Mouse (Mus musculus): ENCODE data around the gene Ppard. TPM values are rescaled to one million over a fixed set of nuclear protein-coding genes. Genes with fewer than 3 reads are reported as not detected.

The Ppard gene
- polyA plus RNA-seq, 1 experiment from 2014 or later = 1.5 TPM

DNA sequence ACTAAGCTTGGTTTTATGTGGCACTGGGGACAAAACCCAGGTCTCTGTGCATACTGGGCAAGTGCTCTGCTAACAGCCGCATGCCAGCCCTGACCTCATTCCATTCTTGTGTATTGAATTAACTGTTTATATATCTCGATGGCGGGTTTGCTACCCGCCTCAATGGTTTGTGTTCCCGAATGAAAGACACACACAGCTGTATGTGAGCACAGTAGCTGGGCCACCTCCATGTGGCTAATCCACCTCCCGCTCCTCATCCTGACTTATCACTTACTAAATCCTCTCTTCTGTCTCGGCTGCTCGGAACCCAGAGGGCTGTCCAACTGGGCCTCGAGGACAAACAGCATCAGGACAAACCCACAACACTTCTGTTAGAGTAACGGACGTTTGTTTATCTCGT is 16.6 kb downstream of the Ppard start:
- Histone ChIP-seq H3K4me3 (no peak overlapping the region), H3K4me1 (peaks cover 27% of the 10 kb centered on the region), H3K9me3 (replicated peaks) (no peaks in the 10 kb centered on the region), H3K27ac (replicated peaks) (no peak overlapping the region), H3K27me3 (ENCODE audit: low read depth, poor library complexity, severe bottlenecking) (no peaks in the 10 kb centered on the region), H3K36me3 (peaks cover 4% of the 10 kb centered on the region; the same call in 1 of the 2 replicates)
- WGBS = 84% methylated on average over 12 of the region's 12 CpGs
- no peak for DNase-seq (ENCODE audit: low spot score)

DNA sequence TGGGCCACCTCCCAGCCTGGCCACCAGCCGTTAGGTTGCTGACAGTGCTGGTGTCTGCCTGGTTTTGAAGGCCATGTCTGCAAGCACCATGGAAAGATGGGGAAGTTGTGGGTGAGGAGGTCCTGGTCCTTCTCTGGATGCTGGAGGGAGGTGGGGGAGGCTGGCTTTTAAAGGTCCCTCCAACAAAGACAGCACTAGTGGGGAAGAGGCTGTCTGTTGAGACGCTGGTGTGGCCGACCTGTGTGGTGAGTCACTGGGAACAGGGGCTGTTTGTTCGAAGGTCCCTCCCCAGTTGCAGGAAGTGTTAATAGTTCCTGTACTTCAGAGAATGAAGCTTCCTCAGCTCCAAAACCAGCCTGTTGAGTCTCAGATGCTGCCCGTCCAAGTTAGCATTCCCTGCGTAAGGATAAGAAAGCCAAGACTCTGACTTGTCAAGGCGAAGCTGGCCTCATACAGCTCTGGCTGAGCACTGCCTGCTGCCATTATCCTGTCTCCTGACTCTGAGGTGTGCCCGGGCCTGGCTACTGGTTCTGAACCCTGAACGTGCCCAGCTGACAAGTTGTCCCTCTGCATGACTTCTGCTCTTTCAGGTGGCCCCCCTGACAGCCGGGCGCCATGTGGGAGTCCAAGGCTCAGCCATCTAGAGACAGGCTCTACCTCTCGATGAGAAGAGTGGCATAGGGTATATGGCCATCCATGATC is 19.2 kb downstream of the Ppard start:
- Histone ChIP-seq H3K4me3 (no peak overlapping the region), H3K9me3 (replicated peaks) (no peaks in the 10 kb centered on the region), H3K36me3 (peaks cover 4% of the 10 kb centered on the region; the same call in 1 of the 2 replicates), H3K27ac (replicated peaks) (no peak overlapping the region; the same call in 1 of the 2 replicates), H3K27me3 (ENCODE audit: low read depth, poor library complexity, severe bottlenecking) (no peaks in the 10 kb centered on the region), H3K4me1 (peaks cover 34% of the 10 kb centered on the region)
- WGBS = 91% methylated on average over 12 of the region's 12 CpGs
- no peak for DNase-seq (ENCODE audit: low spot score)

DNA sequence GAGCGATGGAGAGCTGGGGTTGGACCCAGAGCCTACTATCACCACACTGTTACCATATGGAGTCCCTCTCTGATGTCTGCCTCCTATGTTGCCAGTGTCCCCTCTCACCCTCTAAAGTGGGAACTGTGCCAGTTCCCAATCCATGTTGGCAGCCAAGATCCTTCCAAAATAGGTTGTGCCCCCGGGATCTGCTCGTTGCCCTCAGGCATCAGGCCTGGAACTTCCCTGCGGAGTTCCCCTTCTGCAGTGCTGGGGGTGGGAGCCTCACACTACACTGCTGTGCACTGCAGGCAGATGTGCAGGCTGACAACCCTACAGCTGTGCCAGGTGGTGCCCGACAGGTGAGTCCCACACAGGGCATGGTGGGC is 19.8 kb downstream of the Ppard start:
- WGBS = 95% methylated on average over 5 of the region's 5 CpGs
- Histone ChIP-seq H3K27ac (replicated peaks) (no peak overlapping the region; the same call in 1 of the 2 replicates), H3K4me1 (peaks cover 36% of the 10 kb centered on the region), H3K27me3 (ENCODE audit: low read depth, poor library complexity, severe bottlenecking) (no peaks in the 10 kb centered on the region), H3K4me3 (no peak overlapping the region), H3K9me3 (replicated peaks) (no peaks in the 10 kb centered on the region), H3K36me3 (peaks cover 4% of the 10 kb centered on the region; the same call in 1 of the 2 replicates)
- no peak for DNase-seq (ENCODE audit: low spot score)

DNA sequence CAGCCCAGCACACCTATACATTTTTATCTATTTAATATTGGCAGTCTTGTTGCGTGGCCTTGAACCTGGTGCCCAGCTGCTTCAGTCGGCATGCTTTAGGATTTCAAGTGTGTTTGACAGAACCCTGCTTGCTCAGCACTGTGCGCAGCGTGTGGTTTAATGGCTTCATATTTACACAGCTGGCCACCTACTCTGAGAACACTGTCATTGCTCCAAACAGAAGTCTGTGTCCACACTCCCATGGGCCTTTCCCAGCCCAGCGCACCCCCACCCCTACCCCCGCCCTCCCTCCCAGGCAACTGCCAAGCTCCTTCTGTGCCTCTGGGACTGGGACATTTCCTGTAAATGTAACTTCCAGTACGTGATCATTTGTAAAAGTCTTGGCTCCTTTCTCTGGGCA is 20.7 kb downstream of the Ppard start:
- WGBS = 80% methylated on average over 7 of the region's 7 CpGs
- no peaks in the 10 kb centered on the region for H3K9me3 ChIP-seq (replicated peaks)
- no peak overlapping the region for H3K4me3 ChIP-seq
- DNase-seq (ENCODE audit: low spot score) = peak; percentile 22
- H3K4me1 ChIP-seq = peaks cover 36% of the 10 kb centered on the region
- H3K27me3 ChIP-seq (ENCODE audit: low read depth, poor library complexity, severe bottlenecking) = no peaks in the 10 kb centered on the region
- 0 out of 2 replicates have a peak overlapping the region, but pooled peaks have one; percentile 13 for H3K27ac ChIP-seq (replicated peaks)
- H3K36me3 ChIP-seq = peaks cover 4% of the 10 kb centered on the region; the same call in 1 of the 2 replicates

DNA sequence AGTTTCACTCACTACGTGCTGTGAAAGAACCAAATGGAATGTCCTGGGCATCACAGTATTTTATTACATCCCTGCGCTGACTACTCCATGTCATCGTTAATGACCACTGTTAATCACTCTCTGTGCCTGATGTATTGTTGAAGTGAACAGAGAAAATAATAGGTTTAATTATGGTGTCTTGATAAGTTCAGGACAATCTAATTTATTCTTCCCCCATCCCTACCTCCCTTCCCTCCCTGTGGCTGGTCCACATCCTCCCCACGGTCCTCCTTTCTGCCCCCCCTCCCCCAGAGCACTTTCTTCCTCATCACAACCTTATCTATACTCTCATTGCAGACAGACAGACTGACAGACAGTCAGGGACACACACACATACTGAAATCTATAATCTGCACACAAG is 22.3 kb downstream of the Ppard start:
- peaks cover 7% of the 10 kb centered on the region; the same call in 1 of the 2 replicates for H3K9me3 ChIP-seq (replicated peaks)
- DNase-seq (ENCODE audit: low spot score) = no peak
- H3K36me3 ChIP-seq = peaks cover 7% of the 10 kb centered on the region
- WGBS = 77% methylated on average over 4 of the region's 4 CpGs
- H3K27me3 ChIP-seq (ENCODE audit: low read depth, poor library complexity, severe bottlenecking) = no peaks in the 10 kb centered on the region
- H3K27ac ChIP-seq (replicated peaks) = no peak overlapping the region
- peaks cover 31% of the 10 kb centered on the region for H3K4me1 ChIP-seq
- no peak overlapping the region for H3K4me3 ChIP-seq

DNA sequence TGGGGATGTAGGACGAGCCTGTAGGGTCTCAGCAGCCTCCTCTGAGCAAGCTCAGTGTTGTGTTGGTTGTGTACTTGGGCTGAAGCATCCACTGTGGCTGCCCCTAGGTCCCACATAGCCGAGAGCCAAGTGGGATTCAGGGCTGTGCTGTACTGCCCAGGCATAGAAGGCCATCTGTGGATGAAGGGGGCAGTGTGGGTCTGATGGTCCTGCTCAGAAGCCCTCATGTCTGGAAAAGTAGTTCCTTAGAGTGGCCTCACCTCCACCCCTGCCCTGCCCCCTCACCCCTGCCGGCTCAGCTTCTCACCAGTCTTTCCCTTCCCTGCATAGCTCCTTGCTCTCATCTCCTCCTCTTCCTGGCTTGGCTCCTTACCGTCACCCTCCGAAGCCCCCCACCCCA is 23.2 kb downstream of the Ppard start:
- no peak overlapping the region for H3K4me3 ChIP-seq
- no peaks in the 10 kb centered on the region for H3K27me3 ChIP-seq (ENCODE audit: low read depth, poor library complexity, severe bottlenecking)
- no peak for DNase-seq (ENCODE audit: low spot score)
- H3K4me1 ChIP-seq = peaks cover 31% of the 10 kb centered on the region
- H3K9me3 ChIP-seq (replicated peaks) = peaks cover 7% of the 10 kb centered on the region; the same call in 1 of the 2 replicates
- H3K27ac ChIP-seq (replicated peaks) = peak overlapping the region; percentile 10; the same call in 1 of the 2 replicates
- peaks cover 7% of the 10 kb centered on the region for H3K36me3 ChIP-seq
- 46% methylated on average over 5 of the region's 5 CpGs for WGBS

DNA sequence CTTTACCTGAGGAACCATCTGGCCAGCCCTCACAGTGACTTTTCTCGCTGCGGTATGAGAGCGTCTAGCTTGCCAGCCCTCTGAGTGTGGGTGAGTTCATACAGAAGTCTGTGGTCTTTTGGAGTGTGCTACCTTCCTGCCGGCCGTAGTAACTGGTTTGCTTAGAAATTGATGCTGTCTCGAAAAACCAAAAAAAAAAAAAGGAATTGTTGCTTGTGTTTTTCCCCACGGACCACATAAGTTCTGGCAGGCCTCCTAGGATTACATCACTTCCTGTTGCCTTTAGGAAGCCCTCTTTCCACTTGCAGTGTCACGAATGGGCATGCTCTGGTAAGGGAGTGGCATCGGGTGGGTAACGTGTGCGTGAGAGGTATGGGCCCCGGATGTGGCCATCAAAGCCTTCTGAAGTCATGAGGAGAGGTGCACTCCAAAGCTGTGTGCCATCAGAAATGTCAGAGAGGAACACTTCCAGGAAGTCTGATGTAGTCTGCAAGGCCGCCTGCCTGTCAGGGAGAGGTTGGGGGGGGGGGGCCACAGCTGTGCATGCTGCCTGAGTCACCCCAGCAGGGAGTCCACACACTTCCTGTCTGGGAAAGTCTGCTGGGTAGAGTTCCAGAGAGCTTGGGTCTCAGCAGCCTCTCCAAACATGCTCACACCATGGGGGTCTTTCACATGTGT is 24.3 kb downstream of the Ppard start:
- H3K27me3 ChIP-seq (ENCODE audit: low read depth, poor library complexity, severe bottlenecking) = no peaks in the 10 kb centered on the region
- H3K27ac ChIP-seq (replicated peaks) = peak overlapping the region; percentile 53; the same call in 1 of the 2 replicates
- peaks cover 7% of the 10 kb centered on the region for H3K36me3 ChIP-seq
- H3K4me1 ChIP-seq = peaks cover 34% of the 10 kb centered on the region
- DNase-seq (ENCODE audit: low spot score) = peak; percentile 33
- no peak overlapping the region for H3K4me3 ChIP-seq
- peaks cover 7% of the 10 kb centered on the region; the same call in 1 of the 2 replicates for H3K9me3 ChIP-seq (replicated peaks)
- 76% methylated on average over 13 of the region's 13 CpGs for WGBS

DNA sequence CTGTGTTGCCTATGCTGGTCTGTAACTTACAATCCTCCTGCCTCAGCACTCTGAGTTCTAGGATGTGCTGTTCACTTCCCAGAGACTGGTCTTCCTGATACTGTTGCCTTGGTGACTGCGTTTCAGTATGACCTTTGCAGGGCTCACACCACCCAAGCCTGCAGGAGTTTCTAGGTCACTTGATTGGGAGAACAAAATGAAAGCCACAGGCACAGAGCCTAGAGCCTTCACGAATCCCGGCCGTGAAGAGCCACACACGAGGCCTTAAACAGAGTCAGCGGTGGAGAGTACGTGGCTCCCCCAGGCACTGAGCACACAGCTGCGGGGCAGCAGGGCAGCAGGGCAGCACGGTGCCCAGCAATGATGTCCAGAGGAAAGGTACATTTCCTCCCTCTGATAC is 25.8 kb downstream of the Ppard start:
- no peaks in the 10 kb centered on the region for H3K27me3 ChIP-seq (ENCODE audit: low read depth, poor library complexity, severe bottlenecking)
- no peak for DNase-seq (ENCODE audit: low spot score)
- 93% methylated on average over 9 of the region's 9 CpGs for WGBS
- peaks cover 31% of the 10 kb centered on the region for H3K4me1 ChIP-seq
- peaks cover 3% of the 10 kb centered on the region; the same call in 1 of the 2 replicates for H3K36me3 ChIP-seq
- no peak overlapping the region for H3K4me3 ChIP-seq
- H3K27ac ChIP-seq (replicated peaks) = no peak overlapping the region
- peaks cover 7% of the 10 kb centered on the region; the same call in 1 of the 2 replicates for H3K9me3 ChIP-seq (replicated peaks)

DNA sequence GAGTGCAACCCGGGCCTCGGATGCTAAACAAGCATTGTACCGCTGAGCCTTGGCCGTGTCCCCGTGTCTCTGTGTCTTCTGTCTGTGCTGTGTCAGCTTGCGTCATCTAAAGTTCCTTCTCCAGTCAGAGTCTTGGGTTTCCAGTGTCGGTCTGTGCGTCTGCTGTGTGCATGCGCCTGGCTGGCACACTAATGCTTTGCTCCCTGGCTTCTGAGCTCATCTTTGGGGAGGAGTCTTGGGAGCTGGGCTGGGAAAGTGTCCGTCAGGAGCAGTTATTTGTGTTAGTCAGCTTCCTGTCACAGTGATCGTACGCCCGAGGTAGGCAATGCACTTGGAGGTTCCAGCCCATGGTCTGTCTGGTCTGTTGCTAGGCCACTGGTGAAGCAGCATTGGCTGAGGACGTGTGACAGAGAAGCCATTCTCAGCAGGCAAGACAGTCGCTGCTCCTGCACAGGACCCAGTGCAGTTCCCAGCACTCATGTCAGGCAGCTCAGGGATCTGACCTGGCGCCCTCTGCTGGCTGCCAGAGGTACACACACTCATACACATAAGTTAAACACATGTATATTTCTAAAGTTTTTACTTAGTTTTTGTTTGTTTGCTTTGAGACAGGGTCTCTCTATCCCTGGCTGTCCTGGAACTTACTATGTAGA is 27.5 kb downstream of the Ppard start:
- H3K4me1 ChIP-seq = peaks cover 42% of the 10 kb centered on the region
- WGBS = 81% methylated on average over 16 of the region's 16 CpGs
- peaks cover 7% of the 10 kb centered on the region; the same call in 1 of the 2 replicates for H3K9me3 ChIP-seq (replicated peaks)
- no peak for DNase-seq (ENCODE audit: low spot score)
- H3K36me3 ChIP-seq = peaks cover 3% of the 10 kb centered on the region; the same call in 1 of the 2 replicates
- no peak overlapping the region for H3K4me3 ChIP-seq
- H3K27ac ChIP-seq (replicated peaks) = no peak overlapping the region
- no peaks in the 10 kb centered on the region for H3K27me3 ChIP-seq (ENCODE audit: low read depth, poor library complexity, severe bottlenecking)

DNA sequence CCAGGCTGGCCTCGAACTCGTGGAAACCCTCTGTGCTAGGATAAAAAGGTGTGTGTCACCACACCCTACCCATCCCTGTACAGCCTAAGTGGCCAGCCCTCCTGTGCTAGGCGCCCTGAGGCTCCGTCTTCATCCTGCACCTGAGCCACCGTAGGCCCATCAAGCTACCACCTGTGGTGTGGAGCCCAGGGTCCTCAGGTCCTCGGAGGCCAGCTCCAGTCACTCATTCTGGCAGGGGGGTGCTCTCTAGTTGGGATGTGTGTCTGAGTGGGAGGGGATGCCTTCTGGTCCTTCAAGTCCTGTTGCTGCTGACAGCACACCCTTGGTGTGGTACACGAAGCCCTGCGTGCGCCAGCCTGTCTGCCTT is 28.0 kb downstream of the Ppard start:
- Histone ChIP-seq H3K4me1 (peaks cover 41% of the 10 kb centered on the region), H3K4me3 (no peak overlapping the region)

DNA sequence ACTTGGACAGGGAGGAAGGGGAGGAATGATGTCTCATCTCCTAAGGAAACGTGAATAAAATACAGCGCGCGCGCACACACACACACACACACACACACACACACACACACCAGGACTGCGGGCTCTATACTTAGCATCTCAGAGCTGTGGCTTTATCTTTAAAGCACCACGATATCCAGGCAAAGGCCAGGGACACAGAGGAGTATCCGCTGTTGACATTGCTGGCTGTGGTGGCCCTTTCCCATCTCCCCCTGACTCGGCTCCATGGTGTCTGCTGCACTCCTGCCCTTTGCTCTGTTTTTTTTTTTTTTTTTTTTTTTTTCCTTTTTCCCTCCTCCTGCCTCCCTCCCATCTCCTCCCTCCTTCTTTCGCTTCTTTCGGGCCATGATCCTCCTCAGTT is 29.3 kb downstream of the Ppard start:
- WGBS = 82% methylated on average over 11 of the region's 11 CpGs
- Histone ChIP-seq H3K9me3 (replicated peaks) (peaks cover 7% of the 10 kb centered on the region; the same call in 1 of the 2 replicates), H3K27me3 (ENCODE audit: low read depth, poor library complexity, severe bottlenecking) (no peaks in the 10 kb centered on the region), H3K36me3 (peaks cover 3% of the 10 kb centered on the region; the same call in 1 of the 2 replicates), H3K4me3 (no peak overlapping the region), H3K4me1 (peaks cover 35% of the 10 kb centered on the region), H3K27ac (replicated peaks) (no peak overlapping the region)
- DNase-seq (ENCODE audit: low spot score) = no peak

More for the DNA sequence above, 28.0 kb downstream of the Ppard start:
- no peak overlapping the region for H3K27ac ChIP-seq (replicated peaks)
- peaks cover 7% of the 10 kb centered on the region; the same call in 1 of the 2 replicates for H3K9me3 ChIP-seq (replicated peaks)
- H3K36me3 ChIP-seq = peaks cover 3% of the 10 kb centered on the region; the same call in 1 of the 2 replicates
- no peaks in the 10 kb centered on the region for H3K27me3 ChIP-seq (ENCODE audit: low read depth, poor library complexity, severe bottlenecking)
- DNase-seq (ENCODE audit: low spot score) = no peak
- 84% methylated on average over 9 of the region's 9 CpGs for WGBS

DNA sequence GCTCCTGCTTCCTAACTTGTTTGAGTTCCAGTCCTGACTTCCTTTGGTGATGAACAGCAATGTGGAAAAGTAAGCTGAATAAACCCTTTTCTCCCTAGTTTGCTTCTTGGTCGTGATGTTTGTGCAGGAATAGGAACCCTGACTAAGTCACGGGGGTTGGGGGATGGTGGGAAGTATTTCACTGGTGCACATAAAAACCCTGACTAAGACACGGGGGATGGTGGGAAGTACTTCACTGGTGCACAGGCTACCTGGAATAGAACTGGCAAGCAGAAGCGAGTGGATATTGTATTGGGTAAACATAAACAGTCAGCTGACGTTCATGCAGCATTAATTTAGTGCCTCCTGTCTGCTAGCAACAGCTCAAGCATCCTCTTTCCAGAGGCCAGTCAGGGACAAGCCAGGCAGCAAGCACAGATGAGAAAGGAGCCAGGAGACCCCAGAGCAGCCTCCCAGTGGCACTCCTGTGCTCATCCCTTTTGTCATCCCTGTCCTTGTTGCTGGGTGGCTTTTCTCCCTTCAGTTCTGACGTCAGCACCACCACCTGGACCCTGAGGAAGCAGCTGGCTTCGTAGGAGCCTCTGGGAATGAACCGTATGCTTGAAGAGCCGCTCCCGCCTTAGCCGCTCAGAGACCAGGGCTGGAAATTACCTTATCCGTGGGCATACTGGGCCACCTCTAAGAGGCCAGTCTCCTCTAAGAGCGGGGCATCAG is 30.8 kb downstream of the Ppard start:
- 0 out of 2 replicates have a peak overlapping the region, but pooled peaks have one; percentile 18 for H3K27ac ChIP-seq (replicated peaks)
- 76% methylated on average over 13 of the region's 13 CpGs for WGBS
- H3K36me3 ChIP-seq = peaks cover 3% of the 10 kb centered on the region; the same call in 1 of the 2 replicates

More for the DNA sequence above, 30.8 kb downstream of the Ppard start:
- H3K4me1 ChIP-seq = peaks cover 24% of the 10 kb centered on the region
- DNase-seq (ENCODE audit: low spot score) = no peak
- H3K4me3 ChIP-seq = no peak overlapping the region
- no peaks in the 10 kb centered on the region for H3K27me3 ChIP-seq (ENCODE audit: low read depth, poor library complexity, severe bottlenecking)
- peaks cover 7% of the 10 kb centered on the region; the same call in 1 of the 2 replicates for H3K9me3 ChIP-seq (replicated peaks)

Data from midbrain, embryonic 10.5 days (tissue).